Mouse (Mus musculus): ENCODE data around the gene Cd3d.
A peak's percentile ranks its signal among the peaks of the same experiment; 100 is the strongest.

Gene Cd3d

DNA sequence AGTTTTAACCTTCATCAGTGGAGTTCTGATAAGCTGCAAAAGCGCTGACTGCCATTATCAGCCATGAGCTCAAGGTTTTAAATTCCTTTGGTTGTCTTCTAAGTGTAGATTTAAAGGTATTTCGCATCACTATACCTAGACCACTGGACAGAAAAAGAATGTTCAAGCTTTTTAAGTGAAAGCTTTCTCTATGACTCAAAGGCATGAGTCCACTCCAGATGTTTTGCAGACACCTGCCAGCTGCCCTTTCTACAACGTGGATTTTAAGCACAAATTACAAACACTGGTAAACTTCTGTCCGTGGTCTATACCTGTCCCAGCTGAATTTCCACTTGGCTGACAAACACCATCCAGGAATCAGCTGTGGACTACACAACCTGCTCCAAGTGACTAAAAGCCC, 13.4 kb downstream of the Cd3d start:
- DNase-seq = no peak

DNA sequence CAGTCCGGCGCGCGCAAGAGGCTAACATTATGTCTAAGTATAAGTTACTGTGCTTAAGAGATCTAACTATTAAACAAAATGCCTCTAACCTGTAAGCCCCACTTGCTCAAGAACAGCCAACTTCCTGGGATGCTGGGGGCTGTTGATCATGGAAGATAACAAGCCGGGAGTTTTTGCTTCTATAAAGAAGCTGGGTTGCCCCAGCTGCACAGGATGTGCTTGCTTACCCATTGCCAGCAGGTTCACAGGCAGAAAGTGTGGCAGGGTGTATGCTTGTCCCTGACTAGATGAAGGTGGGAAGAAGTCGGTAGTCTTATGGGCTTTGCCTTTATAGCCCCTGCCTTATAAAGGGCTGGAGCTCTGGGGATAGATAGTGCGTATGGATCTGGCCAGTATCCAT, 15.0 kb downstream of the Cd3d start:
- no peak for DNase-seq

DNA sequence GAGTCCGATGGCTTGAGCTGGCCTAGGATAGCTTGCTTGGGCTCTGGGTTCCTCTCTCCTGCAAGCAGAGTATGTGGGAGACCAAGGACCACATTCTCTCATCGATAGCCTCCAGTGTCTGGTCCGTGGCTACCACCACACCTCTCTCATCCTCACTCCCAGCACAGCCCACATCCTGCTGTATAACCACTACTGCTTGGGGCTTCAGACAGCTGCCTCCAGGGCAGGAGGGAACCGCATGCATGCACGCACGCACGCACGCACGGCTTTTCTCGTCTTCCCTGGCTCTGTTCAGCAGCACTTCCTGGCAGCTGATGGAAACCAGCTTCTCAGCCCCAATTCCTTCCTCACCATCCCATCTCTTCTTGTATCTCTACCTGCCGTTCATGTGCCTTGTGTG, 16.6 kb downstream of the Cd3d start:
- no peak for DNase-seq

DNA sequence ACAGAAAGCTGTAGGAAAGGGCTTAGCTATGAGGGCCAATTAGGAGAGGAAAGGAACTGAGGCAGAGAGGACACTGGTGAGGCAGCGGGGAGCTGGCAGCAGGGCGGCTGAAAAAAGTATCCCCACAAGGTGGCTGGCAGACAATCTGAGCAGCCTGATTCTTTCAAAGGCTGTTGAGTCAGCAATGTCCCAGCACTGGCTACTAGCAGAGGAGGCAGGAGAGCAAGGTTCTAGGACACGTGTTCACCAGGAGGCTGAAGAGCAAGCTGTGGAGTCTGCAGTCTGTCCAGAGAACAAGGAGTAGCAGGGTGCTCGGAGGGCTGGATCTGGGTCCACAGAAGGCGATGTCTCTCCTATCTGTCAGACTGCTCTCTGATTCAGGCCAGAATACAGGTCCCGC, 17.6 kb downstream of the Cd3d start:
- no peak for DNase-seq

DNA sequence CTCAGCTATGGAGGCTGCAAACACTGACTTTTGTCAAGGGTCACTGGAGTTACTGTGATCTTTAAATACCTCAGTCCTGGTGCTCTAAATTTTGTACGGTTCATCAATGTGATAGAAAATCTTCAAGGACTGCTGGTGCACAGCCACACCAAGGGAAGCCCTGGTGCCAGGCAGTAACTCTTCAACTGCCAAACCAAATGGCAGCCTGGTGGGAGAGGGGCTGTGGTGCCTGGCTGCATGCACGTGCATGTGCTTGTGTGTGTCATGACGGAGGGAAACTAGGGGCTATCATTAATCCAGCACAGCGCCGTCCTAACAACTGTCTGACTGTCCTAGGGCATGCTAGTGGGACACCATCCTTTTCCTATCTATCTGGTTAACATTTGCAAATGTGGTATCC, 18.2 kb downstream of the Cd3d start:
- no peak for DNase-seq

DNA sequence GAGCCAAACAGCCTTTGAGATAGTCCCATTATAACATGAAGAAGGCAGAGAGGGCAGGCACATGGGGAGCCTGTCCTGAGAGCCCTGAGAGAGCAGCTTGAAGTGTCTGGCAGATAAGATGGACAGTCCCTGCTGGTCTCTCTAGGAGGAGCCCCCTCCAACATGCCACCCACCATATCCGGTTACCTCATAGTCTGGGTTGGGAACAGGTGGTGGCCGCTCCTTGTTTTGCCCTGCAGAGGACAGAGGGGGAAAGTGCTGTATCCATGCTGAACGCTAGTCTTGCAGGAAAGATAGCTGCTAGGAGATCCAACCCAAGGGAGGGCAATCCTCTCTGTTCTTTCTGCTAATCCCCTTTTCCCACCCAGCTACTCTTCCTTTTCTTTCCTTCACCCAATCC, 18.7 kb downstream of the Cd3d start:
- DNase-seq = no peak

DNA sequence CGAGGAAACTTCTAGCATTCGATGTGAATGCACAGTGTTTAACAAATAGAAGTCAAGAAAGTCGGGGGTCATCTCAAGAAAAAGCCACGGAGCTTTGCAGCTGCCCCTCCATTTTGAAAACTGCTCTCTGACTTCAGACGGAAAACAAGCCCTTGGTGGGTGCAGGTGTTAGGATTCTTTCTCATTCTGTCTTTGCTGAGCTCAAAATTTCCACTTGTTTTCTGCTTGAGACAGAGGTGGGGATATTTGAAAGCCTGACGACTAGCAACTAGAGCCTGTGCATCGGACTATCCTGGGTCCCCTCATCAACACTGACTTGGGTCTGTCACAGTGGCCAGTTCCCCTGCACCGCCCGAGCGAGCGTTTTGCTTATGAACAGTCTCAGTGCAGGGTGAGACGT, 25.8 kb downstream of the Cd3d start:
- DNase-seq = no peak

- DNase-seq = no peak
Measured at GRCm38 (mm10) chr9:45008342-45008741, 26.8 kb downstream of the Cd3d start.

DNA sequence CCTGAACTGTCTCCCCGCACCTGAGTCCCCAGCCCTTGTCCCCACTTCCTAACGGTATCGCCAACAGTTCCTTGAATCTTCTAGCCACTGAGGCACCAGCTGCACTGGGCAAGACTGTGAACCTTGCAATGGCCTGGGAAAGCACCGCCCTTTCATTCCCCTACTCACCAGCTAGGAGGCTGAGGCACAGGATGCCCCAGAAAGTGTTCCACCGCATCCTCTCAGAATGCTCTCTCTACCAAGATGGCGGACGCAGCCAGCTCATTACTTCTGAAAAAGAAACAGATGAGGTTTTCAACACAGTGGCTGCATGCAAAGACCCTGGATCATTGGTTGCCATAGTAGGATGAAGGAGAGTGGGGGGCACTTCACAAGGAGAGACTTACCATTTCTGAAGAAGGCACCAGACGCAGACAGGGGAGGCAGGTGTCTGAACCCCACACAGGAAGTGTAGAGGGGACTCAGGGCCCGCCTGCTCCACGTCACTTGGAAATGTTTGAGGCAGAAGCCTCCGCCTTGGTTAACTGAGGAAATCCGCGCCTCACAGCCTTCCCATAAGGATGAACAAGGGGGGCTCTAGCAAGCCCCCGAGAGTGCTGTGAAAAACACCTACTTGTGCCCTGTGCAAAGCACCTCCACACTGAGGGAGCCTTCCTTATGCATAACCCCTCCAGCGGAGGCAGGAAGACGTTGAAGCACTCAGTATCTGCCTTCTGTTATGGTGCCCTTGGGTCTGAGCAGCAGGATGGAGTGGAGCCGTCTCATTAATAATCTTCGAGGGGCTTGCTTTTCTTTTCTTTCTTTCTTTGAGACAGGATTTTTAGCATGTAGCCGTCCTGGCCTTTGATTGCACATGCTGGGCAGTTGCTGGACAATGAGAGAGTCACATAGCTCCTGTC, 27.8 kb downstream of the Cd3d start, which contains the start of gene Cd3e:
Gene Cd3e, minus strand, starts transcription at position 448 of the 899 bp plus-strand sequence.
- no peak for DNase-seq

- DNase-seq = no peak
Measured at GRCm38 (mm10) chr9:45010461-45010860, 28.9 kb downstream of the Cd3d start.

- no peak for DNase-seq
Measured at GRCm38 (mm10) chr9:45011291-45011690, 29.7 kb downstream of the Cd3d start.

DNA sequence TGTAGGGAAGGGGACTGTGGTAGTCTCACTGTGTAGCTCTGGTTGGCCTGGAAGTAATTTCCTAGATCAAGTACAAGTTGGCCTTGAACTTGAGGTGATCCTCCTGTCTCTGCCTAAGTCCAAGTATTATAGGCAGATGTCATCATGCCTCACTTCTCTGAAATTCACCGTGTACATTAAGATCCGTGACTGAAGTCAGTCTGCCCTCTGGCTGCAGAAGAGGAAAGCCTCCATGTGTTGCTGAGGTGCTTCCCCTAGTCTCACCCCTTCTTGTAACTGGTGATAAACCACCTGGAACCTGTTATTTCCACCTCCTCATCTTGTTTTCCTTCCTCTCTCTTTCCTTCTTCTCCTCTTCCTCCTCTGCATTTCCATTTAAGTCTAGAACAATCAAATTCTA, 33.3 kb downstream of the Cd3d start:
- no peak for DNase-seq

- no peak for DNase-seq
Measured at GRCm38 (mm10) chr9:45015841-45016240, 34.3 kb downstream of the Cd3d start.

- DNase-seq = no peak
Measured at GRCm38 (mm10) chr9:45018031-45018430, 36.4 kb downstream of the Cd3d start.

- DNase-seq = peak; percentile 31
Measured at GRCm38 (mm10) chr9:45022800-45023199, 41.2 kb downstream of the Cd3d start.

DNA sequence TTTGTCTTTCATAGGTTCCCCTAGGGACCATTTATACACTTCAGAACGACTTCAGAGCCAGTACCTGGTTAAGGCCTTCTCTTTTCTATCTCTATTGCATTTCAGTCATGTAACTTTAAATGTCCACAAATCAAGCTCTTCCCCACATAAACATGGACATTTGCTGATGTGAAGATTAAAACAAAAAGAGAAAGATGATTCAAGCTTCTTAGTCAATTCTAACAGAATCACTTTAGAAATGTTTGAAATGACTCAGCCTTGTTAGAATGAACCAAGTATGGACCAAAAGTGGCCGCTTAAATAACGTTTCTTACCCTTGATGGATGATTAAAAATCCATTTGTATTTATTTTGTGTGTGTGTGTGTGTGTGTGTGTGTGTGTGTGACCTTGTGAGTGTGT, 42.1 kb downstream of the Cd3d start:
- no peak for DNase-seq

GRCm38 (mm10) chr9:45024187-45024586, 42.6 kb downstream of the Cd3d start:
- no peak for DNase-seq

DNA sequence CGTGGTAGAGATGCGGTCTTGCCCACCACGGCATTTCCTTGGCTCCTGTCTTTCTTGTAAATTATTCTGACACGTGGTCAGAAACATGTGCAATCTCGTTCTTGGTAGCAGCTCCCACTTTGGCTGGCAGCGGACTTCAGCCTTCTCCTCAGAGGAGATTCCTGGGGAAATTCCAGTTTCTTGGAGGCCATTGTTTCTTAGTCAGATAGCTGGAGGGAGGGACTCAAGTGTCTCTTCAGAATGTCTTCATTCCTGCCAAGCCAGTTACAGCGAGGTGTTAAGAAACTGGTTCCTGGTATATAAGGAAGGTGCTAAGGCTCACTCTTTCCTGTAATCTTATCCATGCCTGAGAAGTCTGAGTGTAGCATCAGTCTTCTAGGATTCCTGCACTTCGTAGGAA, 45.8 kb downstream of the Cd3d start:
- DNase-seq = no peak

DNA sequence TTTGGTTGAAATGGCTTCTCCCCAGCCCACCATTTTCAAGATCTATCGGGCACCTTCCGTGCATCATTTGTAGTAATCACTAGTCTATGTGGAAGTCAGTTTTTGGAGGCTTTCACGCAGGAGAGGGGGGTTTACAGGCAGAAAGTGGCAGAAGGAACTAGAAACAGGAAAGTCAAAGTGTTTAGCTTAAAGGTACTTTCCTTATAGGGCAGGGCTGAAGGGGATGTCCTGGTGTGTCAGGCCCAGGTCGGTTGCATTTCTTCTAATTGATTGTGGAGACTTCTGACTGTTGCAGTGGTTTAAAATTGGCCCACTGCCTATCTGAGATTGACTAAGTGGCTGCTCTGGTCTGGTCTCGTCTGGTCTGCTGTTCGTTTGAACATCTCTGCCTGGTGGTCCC, 48.8 kb downstream of the Cd3d start:
- DNase-seq = no peak

GRCm38 (mm10) chr9:45032261-45032660, 50.7 kb downstream of the Cd3d start:
- no peak for DNase-seq

- no peak for DNase-seq
Measured at GRCm38 (mm10) chr9:45034526-45034925, 52.9 kb downstream of the Cd3d start.

Data from right cerebral cortex, postnatal 4 days (tissue).